Mouse (Mus musculus) Muller cell, postnatal 12 days (primary cell): Measurements from ENCODE around the gene Scai.
"Not testable (repeated sequence)": the region's sequence is repeated elsewhere in the genome, so short reads cannot be mapped to it uniquely, and the experiment has no call there.

Experiments used
- DNase-seq: peaks from one replicate; pipeline ENCODE4 v3.0.0-alpha.2; 2015; ENCODE audit errors: inconsistent ontology term

Scai gene

GRCm38 (mm10) chr2:39140586-39141455 lies 49.7 kb downstream of the Scai start:
- peak; percentile 54 for DNase-seq

- no peak for DNase-seq
These were observed 60.8 kb downstream of the Scai start for GRCm38 (mm10) chr2:39129526-39130326.

GRCm38 (mm10) chr2:39124167-39124566 lies 66.4 kb downstream of the Scai start:
- no peak for DNase-seq

GRCm38 (mm10) chr2:39121137-39121536 lies 69.4 kb downstream of the Scai start:
- DNase-seq = no peak

- DNase-seq = no peak
These were observed 74.0 kb downstream of the Scai start for GRCm38 (mm10) chr2:39116583-39116982.

GRCm38 (mm10) chr2:39114093-39114492 lies 76.4 kb downstream of the Scai start:
- DNase-seq = no peak

- DNase-seq = no peak
These were observed 80.0 kb downstream of the Scai start for GRCm38 (mm10) chr2:39110514-39110913.

- DNase-seq = not testable (repeated sequence)
These were observed 80.8 kb downstream of the Scai start for GRCm38 (mm10) chr2:39109712-39110111.

GRCm38 (mm10) chr2:39099951-39100350 lies 90.6 kb downstream of the Scai start:
- DNase-seq = not testable (repeated sequence)

- DNase-seq = no peak
These were observed 92.5 kb downstream of the Scai start for GRCm38 (mm10) chr2:39097993-39098392.

- no peak for DNase-seq
These were observed 98.6 kb downstream of the Scai start for GRCm38 (mm10) chr2:39091966-39092365.

GRCm38 (mm10) chr2:39082706-39083105 lies 107.8 kb downstream of the Scai start:
- DNase-seq = no peak

- no peak for DNase-seq
These were observed 119.9 kb downstream of the Scai start for GRCm38 (mm10) chr2:39070666-39071065.

GRCm38 (mm10) chr2:39069096-39069495 lies 121.4 kb downstream of the Scai start:
- DNase-seq = no peak

- peak; percentile 95 for DNase-seq
These were observed 125.0 kb downstream of the Scai start, which contains the start of gene Golga1 for GRCm38 (mm10) chr2:39065400-39065987. Gene Golga1 (minus strand): TSS chr2:39065541.

- no peak for DNase-seq
These were observed 125.7 kb downstream of the Scai start for GRCm38 (mm10) chr2:39064687-39065399.

- DNase-seq = no peak
These were observed 142.0 kb downstream of the Scai start for GRCm38 (mm10) chr2:39048515-39048914.

- DNase-seq = no peak
These were observed 150.3 kb downstream of the Scai start for GRCm38 (mm10) chr2:39040215-39040614.

GRCm38 (mm10) chr2:39031611-39032010 lies 158.9 kb downstream of the Scai start:
- DNase-seq = no peak

- no peak for DNase-seq
These were observed 170.5 kb downstream of the Scai start for GRCm38 (mm10) chr2:39020004-39020403.

- DNase-seq = no peak
These were observed 174.0 kb downstream of the Scai start for GRCm38 (mm10) chr2:39016581-39016980.
